Mouse (Mus musculus) bone marrow macrophage, adult 2 months (primary cell): ENCODE measurements around the gene Srprb. TPM values are rescaled to one million over a fixed set of nuclear protein-coding genes. Genes with fewer than 3 reads are reported as not detected.

Experiments
- H3K27ac ChIP-seq: 2 replicates; pipeline ENCODE4 v1.5.1; 2012; ENCODE audit warnings: low read depth, low read length; ENCODE audit not compliant: insufficient read depth
- H3K4me1 ChIP-seq: 2 replicates; pipeline ENCODE4 v1.6.1; 2012; ENCODE audit warnings: low read length; ENCODE audit not compliant: control insufficient read depth, insufficient read depth
- H3K4me3 ChIP-seq: 2 replicates; pipeline ENCODE4 v1.5.1; 2012; ENCODE audit warnings: mild to moderate bottlenecking, low read length, moderate library complexity; ENCODE audit not compliant: insufficient read depth
- CTCF ChIP-seq: IDR thresholded peaks from 2 replicates; pipeline ENCODE4 v1.5.1; 2012; ENCODE audit warnings: low read depth, mild to moderate bottlenecking, low read length, moderate library complexity
- POLR2A ChIP-seq: IDR thresholded peaks from 2 replicates; pipeline ENCODE4 v1.6.1; 2012; ENCODE audit warnings: mild to moderate bottlenecking, low read depth, low read length, borderline replicate concordance
- polyA plus RNA-seq: library from polyadenylated mRNA; stranded (reverse); fragments of >200 nt; gene quantifications from 2 replicates; pipeline ENCODE4 v1.2.4, GENCODE M21; 2012; ENCODE audit not compliant: missing spikeins, insufficient read depth, insufficient read length

Gene Srprb
- polyA plus RNA-seq, 1 experiment: 17.7 TPM

DNA sequence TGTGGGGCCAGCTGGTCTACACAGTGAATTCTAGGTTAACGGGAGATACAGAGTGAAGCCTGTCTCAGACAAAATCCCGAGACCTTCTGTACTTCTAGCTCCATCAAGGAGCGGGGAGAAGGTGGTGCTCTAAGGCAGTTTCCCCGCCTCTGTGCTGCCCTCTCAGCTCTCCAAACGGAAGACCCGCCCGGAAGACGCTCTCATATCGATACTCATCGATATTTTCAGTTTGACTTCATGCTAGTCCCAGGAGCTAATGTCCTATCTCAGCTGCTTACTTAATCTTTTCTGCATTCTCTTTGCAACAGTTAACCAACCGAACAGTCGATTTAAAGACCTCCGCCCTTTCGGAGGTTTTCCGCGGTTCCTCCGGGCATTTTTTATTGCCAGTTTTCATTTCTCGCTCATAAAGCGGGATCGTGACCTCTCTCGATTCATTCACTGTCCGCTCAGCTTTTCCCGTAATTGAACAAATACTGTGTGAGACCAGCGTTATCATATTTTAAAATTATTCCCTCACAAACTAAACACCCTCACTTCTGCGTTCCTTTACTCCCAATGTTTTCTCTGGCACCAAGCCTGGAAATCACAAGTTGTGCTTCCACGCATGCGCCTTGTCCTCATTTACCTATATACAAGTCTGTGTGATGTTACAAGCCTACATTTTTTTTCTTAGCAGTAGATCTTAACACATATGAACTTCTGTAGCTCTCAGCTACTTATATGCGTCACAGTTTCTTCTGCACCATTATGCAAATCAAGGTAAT, 10.9 kb upstream of the Srprb start:
- no peaks in the 10 kb centered on the region for H3K4me1 ChIP-seq
- H3K4me3 ChIP-seq: no peak overlapping the region
- H3K27ac ChIP-seq: no peak overlapping the region
- TF ChIP-seq CTCF (no peak), POLR2A (no peak)

DNA sequence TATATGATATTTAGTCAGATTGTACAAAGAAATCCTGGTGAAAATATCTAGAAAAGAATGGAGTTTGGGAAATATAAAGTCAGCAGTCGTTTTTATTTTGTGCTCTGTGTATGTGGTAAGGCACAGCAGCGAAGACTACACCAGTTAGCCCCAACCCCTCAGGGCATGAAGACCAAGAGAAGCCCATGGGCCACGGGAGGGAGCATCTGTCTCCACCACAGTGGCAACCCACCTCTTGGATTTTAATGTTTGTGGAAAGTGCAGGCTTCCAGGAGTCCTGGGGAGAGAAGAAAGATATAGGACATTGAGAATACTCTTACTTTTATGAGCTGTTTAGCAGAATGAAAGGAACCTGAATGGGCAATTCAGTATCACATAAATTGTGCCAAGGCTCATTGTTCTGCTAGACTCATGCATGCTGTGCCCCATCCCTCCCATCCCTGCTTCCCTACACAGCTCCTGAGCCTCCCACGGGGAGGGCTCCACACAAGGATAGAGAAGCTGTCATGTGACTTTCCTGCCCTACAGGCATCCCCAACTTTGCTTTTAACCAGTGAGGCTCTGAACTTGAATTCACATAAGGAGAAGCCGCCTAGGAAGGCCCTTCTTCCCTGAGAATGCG, 7.0 kb upstream of the Srprb start:
- Histone ChIP-seq H3K4me1 (no peaks in the 10 kb centered on the region), H3K27ac (no peak overlapping the region), H3K4me3 (no peak overlapping the region)
- TF ChIP-seq CTCF (no peak), POLR2A (no peak)

DNA sequence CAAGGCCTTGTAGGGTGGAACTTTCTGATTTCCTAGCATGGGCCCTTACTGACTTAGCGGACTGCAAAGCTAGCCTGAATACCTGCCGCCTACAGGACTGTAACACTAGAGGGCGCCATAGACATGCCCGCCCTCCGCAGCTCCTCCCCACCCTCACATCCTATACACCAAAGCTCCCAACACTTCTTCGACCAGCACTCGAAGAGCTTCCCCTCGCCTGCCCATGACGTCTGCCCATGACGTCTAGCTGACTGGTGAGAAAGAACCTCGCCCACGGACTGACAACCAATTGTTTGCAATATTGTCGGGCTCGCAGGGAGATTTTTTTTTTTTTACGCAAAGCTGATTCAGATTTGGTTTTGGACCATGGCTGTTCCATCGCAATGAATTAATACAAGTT, 5.9 kb upstream of the Srprb start:
- Histone ChIP-seq H3K4me3 (no peak overlapping the region), H3K4me1 (no peaks in the 10 kb centered on the region), H3K27ac (no peak overlapping the region)
- TF ChIP-seq CTCF: peak; percentile 58
- no peak for TF ChIP-seq POLR2A

DNA sequence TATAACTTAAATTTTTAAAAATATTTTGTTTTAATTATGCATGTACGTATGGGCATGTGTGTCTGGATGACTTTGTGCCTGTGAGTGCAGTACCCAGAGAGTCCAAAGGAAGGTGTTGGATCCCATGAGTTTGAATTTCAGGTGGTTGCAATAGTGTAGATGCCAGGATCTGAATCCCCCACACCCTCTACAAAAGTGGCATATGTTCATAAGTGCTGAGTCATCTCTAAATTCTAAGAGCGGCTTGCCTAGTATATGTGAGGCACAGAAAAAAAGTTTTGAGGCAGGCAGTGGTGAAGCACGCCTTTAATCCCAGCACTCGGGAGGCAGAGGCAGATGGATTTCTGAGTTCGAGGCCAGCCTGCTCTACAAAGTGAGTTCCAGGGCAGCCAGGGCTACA, 3.8 kb upstream of the Srprb start:
- H3K4me3 ChIP-seq: no peak overlapping the region
- no peaks in the 10 kb centered on the region for H3K4me1 ChIP-seq
- TF ChIP-seq POLR2A (no peak), CTCF (no peak)
- H3K27ac ChIP-seq: no peak overlapping the region

DNA sequence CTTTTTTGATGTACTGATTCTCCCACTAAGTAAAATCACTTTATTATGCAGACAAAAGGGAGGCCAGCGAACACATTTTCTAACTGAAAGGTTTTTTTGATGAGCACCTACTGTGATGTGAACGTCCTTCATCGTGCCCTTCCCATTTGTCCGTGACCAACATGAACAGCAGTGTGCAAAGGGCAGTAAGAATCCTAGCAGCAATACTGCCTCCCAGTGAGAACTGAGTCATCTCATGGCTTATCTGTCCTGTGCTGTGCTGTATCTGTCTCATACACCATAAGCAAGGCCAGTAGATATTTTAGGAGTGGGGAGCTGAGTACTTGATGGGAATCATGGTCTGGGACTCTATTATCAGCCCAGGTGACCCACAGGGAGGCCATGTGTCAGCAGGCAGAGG, 13.5 kb downstream of the Srprb start:
- H3K27ac ChIP-seq: no peak overlapping the region
- peaks cover 9% of the 10 kb centered on the region for H3K4me1 ChIP-seq
- H3K4me3 ChIP-seq: no peak overlapping the region
- TF ChIP-seq POLR2A (no peak), CTCF (no peak)

DNA sequence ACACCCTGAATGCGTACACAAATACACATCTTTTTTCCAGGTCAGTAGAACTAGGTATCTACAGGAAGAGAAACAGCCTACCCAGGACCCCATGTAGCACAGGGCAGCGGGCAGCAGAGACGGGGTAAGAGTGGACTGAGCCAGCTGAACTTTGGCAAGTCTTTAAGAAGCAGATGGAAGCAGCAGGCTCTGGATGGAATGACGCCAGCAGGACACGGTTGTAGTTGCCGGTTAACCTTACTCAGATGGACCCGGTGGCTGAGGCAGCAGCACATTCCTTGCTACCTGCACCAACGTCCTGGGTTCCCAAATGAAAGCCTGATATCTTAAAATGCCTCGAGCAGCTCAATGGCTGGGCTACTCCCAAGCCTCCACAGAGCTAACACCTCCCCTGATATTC, 15.2 kb downstream of the Srprb start:
- TF ChIP-seq POLR2A (no peak), CTCF (no peak)
- H3K27ac ChIP-seq: no peak overlapping the region
- H3K4me3 ChIP-seq: no peak overlapping the region
- H3K4me1 ChIP-seq: peaks cover 10% of the 10 kb centered on the region

DNA sequence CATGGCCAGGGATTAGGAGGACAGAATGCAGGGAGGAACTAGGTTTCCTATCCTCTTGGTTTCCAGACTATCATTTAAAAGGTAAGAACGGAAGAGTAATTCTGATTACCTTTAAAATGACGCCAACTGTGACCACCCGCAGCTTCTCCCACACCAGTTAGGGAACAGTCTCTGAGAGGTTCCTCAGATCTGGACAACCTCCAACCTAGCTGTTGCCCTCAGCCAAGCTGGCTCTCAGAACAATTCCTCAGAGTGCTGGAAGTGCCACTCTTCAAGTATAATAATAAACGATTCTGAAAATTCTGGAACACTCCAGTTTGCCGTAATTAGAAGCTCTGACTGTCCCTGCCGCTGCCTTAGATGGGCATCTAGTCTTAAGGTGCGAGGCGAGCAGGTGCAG, 16.0 kb downstream of the Srprb start:
- peaks cover 10% of the 10 kb centered on the region for H3K4me1 ChIP-seq
- H3K27ac ChIP-seq: no peak overlapping the region
- no peak overlapping the region for H3K4me3 ChIP-seq
- TF ChIP-seq POLR2A: no peak
- TF ChIP-seq CTCF: no peak

DNA sequence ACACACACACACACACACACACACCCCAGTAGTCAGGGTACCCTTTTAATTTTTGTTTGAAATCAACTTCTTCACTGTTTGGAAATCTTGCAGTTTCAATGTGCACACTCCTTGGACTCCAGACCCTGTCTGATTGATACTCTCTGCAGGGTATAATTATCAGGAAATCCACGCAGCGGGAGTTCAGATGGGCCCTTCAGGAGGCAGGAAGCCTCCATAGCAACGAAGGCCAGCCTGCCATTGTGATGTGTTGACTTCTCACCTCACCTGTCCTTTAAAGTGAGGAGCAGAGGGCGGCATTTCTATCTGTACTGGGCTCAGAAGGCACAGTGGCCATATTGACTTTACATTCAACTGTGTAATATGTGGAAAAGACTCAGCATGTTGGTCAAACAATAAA, 17.1 kb downstream of the Srprb start:
- H3K27ac ChIP-seq: no peak overlapping the region
- no peak overlapping the region for H3K4me3 ChIP-seq
- no peak for TF ChIP-seq CTCF
- no peak for TF ChIP-seq POLR2A
- H3K4me1 ChIP-seq: peaks cover 10% of the 10 kb centered on the region

DNA sequence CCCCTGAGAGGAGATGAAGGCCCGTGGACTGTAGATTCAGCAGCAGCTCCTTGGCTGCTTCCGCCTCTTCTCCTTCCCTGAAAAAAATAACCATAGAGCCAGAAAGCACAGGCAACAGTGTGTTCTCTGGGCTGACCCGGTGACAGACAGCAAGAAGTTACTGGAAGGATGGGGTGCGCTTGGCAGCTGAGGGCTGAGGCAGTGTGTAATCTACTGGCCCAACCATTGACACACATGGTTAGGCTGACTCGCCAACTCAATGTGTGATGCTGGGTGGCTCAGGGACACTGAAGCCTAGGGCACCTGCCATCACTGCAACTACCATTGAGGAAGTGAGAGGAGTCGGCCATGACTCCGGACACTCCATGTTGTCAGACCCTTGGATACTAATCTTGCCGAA, 20.1 kb downstream of the Srprb start:
- no peak overlapping the region for H3K27ac ChIP-seq
- no peak overlapping the region for H3K4me3 ChIP-seq
- TF ChIP-seq CTCF: no peak
- no peak for TF ChIP-seq POLR2A
- peaks cover 10% of the 10 kb centered on the region for H3K4me1 ChIP-seq

DNA sequence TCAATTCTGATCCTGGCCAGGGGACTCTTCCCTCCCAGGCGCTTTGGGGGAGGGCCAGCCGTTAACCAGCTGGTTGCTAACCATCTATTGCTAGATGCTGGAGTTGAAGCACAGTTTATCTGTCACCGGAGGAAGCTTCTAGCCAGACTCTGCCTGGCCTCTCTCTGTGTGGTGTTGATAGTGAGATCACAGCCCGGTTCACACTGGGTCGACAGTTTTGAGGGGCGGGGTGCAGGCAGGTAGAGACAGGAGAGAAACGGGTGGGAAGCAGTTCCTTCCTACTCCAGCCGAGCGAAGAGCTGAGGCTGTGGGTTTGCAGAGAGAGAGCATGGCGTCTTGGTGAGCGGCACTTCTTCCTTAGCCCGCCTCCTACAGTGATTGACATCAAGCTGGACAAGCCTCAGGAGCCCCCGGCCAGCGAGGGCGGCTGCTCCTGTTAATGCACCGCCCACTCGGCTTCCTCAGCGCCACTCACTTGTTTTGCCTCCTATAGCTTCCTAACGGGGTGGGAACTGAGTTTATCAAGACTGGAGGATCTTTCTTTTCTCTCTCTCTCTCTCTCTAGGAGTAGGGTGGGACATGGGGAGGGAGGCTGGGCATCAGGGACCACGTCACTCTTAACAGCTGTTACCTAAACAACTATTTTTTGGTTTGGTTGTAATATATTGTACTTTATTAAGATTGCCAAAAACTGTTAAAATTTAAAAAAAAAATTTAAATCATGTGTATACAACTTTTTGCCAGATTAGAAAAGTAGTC, 21.0 kb downstream of the Srprb start:
- no peak overlapping the region for H3K4me3 ChIP-seq
- peaks cover 10% of the 10 kb centered on the region for H3K4me1 ChIP-seq
- TF ChIP-seq CTCF: no peak
- TF ChIP-seq POLR2A: no peak
- no peak overlapping the region for H3K27ac ChIP-seq
